Comparison of ENCODE assay signal across 21 mouse cellular contexts in the genomic region with DNA sequence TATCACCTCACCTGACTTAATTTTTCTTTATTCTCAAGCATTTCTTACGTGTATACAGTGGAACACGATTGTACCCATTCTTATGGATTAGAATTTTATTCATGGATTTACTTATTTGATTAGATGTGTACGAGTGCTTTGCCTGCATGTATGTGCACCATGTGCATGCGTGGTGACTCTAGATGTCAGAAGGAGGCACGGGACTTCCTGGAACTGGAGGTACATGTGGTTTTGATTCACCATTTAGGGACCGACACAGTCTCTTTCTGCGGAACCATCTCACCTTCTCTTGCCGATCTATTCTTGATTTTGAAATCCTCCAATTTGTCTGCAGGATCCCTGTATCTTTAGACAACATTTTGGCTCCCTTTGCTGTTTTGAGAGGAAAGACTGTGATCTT.
DNase-seq lines count a peak whose midpoint lies in the region; ATAC-seq lines count a peak whose summit lies in the region.
"Had no signal": no experiment of that assay in that cellular context is flagged by ENCODE, and none has a peak within 500 bp of the region (broad histone marks: within the 10 kb centered on the region; RNA-seq: fewer than 3 reads in every experiment).

No protein-coding gene starts in this region.

- no peak overlapping the region for H3K27ac ChIP-seq in intestine, embryonic 15.5 days
- no peak overlapping the region for H3K27ac ChIP-seq in heart, embryonic 11.5 days (ENCODE audit: low read depth, low read length)
- H3K27ac ChIP-seq: embryonic facial prominence, embryonic 10.5 days; embryonic facial prominence, embryonic 12.5 days; forebrain, embryonic 13.5 days; forebrain, embryonic 15.5 days had no signal

- WGBS in intestine, embryonic 15.5 days = 94% methylated on average over 8 of the region's 8 CpGs
- WGBS in heart, embryonic 11.5 days (ENCODE audit: insufficient replicate concordance) = 83% methylated on average over 8 of the region's 8 CpGs

- peak; percentile 74 for ATAC-seq in CD4-positive, CD25-positive, alpha-beta regulatory T cell, adult 4 months
- ATAC-seq in activated CD4-positive, CD25-positive, alpha-beta regulatory T cell, adult 4 months = peak; percentile 71
- ATAC-seq in inflammation-experienced regulatory T-cells, adult 6 months = peak; percentile 77
- no peak for ATAC-seq in megakaryocyte progenitor cell, adult 5-6 weeks (replicated peaks; ENCODE audit: poor library complexity)
- ATAC-seq in intestine, embryonic 15.5 days = no peak
- ATAC-seq in heart, embryonic 11.5 days (replicated peaks; ENCODE audit: insufficient number of reproducible peaks, low FRiP score, low TSS enrichment) = no peak
- ATAC-seq: forebrain, embryonic 13.5 days; forebrain, embryonic 15.5 days had no signal

- H3K4me1 ChIP-seq in intestine, embryonic 15.5 days (replicated peaks) = no peaks in the 10 kb centered on the region
- no peaks in the 10 kb centered on the region for H3K4me1 ChIP-seq in heart, embryonic 11.5 days (ENCODE audit: control insufficient read depth, insufficient read depth, low read length)
- H3K4me1 ChIP-seq: embryonic facial prominence, embryonic 10.5 days; embryonic facial prominence, embryonic 12.5 days; forebrain, embryonic 13.5 days; forebrain, embryonic 15.5 days had no signal

- H3K4me2 ChIP-seq in intestine, embryonic 15.5 days (replicated peaks) = no peak overlapping the region
- no peak overlapping the region for H3K4me2 ChIP-seq in heart, embryonic 11.5 days
- H3K4me2 ChIP-seq: embryonic facial prominence, embryonic 12.5 days; forebrain, embryonic 13.5 days; forebrain, embryonic 15.5 days had no signal

- no peak overlapping the region for H3K9ac ChIP-seq in intestine, embryonic 15.5 days
- H3K9ac ChIP-seq in heart, embryonic 11.5 days (ENCODE audit: low read depth, low read length) = no peak overlapping the region
- H3K9ac ChIP-seq: embryonic facial prominence, embryonic 12.5 days; forebrain, embryonic 13.5 days; forebrain, embryonic 15.5 days had no signal

- H3K4me3 ChIP-seq in intestine, embryonic 15.5 days (replicated peaks) = no peak overlapping the region
- no peak overlapping the region for H3K4me3 ChIP-seq in heart, embryonic 11.5 days (ENCODE audit: low read depth, low read length)
- H3K4me3 ChIP-seq: embryonic facial prominence, embryonic 10.5 days; embryonic facial prominence, embryonic 12.5 days; forebrain, embryonic 13.5 days; forebrain, embryonic 15.5 days had no signal

- DNase-seq in CD4-positive helper T cell, adult 2 months (ENCODE audit: low read depth, low spot score) = peak; percentile 60
- DNase-seq in lung, postnatal 25 days (ENCODE audit: low spot score) = no peak
- DNase-seq: adrenal gland, adult 2 months; adrenal gland, postnatal 14 days; adrenal gland, postnatal 36 days; B cell, adult 2 months; cerebellum, adult 11-12 months; cerebellum, adult 2 months; cerebellum, adult 9-10 months; cerebellum, postnatal 10 days; cerebellum, postnatal 25 days had no signal

- H3K9me3 ChIP-seq in intestine, embryonic 15.5 days = no peaks in the 10 kb centered on the region
- H3K9me3 ChIP-seq in heart, embryonic 11.5 days (replicated peaks; ENCODE audit: control insufficient read depth, low read length) = no peaks in the 10 kb centered on the region
- H3K9me3 ChIP-seq: embryonic facial prominence, embryonic 12.5 days; forebrain, embryonic 13.5 days; forebrain, embryonic 15.5 days had no signal

- H3K36me3 ChIP-seq in intestine, embryonic 15.5 days = no peaks in the 10 kb centered on the region
- no peaks in the 10 kb centered on the region for H3K36me3 ChIP-seq in heart, embryonic 11.5 days (ENCODE audit: control insufficient read depth, insufficient read depth, low read length)
- H3K36me3 ChIP-seq: embryonic facial prominence, embryonic 10.5 days; embryonic facial prominence, embryonic 12.5 days; forebrain, embryonic 15.5 days had no signal

- H3K27me3 ChIP-seq in intestine, embryonic 15.5 days (replicated peaks) = no peaks in the 10 kb centered on the region
- no peaks in the 10 kb centered on the region for H3K27me3 ChIP-seq in heart, embryonic 11.5 days (ENCODE audit: control insufficient read depth, insufficient read depth, low read length)
- H3K27me3 ChIP-seq: embryonic facial prominence, embryonic 12.5 days; forebrain, embryonic 13.5 days; forebrain, embryonic 15.5 days had no signal

Comparison
In these comparisons a context has a peak if more than half of its experiments do, and no peak if none do; other contexts are left out.
1. ATAC-seq: peak in CD4-positive, CD25-positive, alpha-beta regulatory T cell, adult 4 months (single experiment), activated CD4-positive, CD25-positive, alpha-beta regulatory T cell, adult 4 months (single experiment) and inflammation-experienced regulatory T-cells, adult 6 months (single experiment); none in megakaryocyte progenitor cell, adult 5-6 weeks (single experiment), intestine, embryonic 15.5 days (single experiment) and heart, embryonic 11.5 days (single experiment).